Mouse (Mus musculus): ENCODE data around the gene Cd101.

DNA sequence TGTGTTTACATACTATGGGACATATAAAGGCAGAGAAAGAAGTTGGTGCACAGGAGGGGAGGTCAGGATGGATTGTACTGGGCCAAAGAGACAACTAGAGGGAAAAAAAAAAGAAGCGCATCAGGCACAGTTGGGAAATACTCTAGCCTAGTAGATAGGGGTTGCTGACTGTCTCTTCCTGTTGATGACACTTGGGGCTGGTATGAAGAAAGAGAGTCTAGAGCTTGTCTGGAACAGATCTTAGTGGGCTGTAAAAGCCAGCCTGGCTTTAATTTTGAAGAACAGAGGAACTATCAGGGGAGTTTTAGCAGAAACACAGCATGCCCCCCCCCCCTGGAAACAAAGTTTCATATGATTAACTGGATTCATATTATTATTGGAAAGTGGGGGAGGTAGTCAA, 1.3 kb upstream of the Cd101 start:
- TF ChIP-seq MAX (IDR thresholded peaks at IDR 0.05) (no peak), CTCF (IDR thresholded peaks at IDR 0.05; ENCODE audit: control insufficient read depth, insufficient read depth, insufficient read length) (no peak), MYOD1 (IDR thresholded peaks at IDR 0.05; ENCODE audit: control insufficient read depth, insufficient read length, low read depth) (no peak), USF1 (IDR thresholded peaks at IDR 0.05; ENCODE audit: low read depth) (no peak), CEBPB (IDR thresholded peaks at IDR 0.05; ENCODE audit: low read depth) (no peak)
